Mouse (Mus musculus) monocyte, adult 5-6 weeks (primary cell): ENCODE data around the gene Nhlrc3. TPM values are rescaled to one million over a fixed set of nuclear protein-coding genes. Genes with fewer than 3 reads are reported as not detected.

ENCODE experiments used
- ATAC-seq: fragments of 153-309, 156-312 bp; replicated peaks from 2 replicates; pipeline ENCODE4 v1.8.0; 2017; ENCODE audit warnings: mild to moderate bottlenecking; ENCODE audit not compliant: low TSS enrichment, insufficient number of reproducible peaks, severe bottlenecking, poor library complexity, low FRiP score
- total RNA-seq: library from RNA; stranded (forward); fragments of 200-1000, 200-491, 200-594 nt; gene quantifications from 3 replicates; pipeline ENCODE4 v1.2.3, GENCODE M21; 2017

Gene Nhlrc3
- total RNA-seq, 1 experiment from 2014 or later: 18.1 TPM

GRCm38 (mm10) chr3:53410031-53410430 is 53.1 kb downstream of the Nhlrc3 start:
- ATAC-seq: no peak

- no peak for ATAC-seq
Measured at GRCm38 (mm10) chr3:53407145-53407544, 56.0 kb downstream of the Nhlrc3 start.

Other genes starting within 250 kb of the Nhlrc3 start
- gene Proser1, start 334 bp upstream of the Nhlrc3 start, total RNA-seq: 7.4 to 10.4 TPM (median 8.1 TPM) in 3 replicates
- gene Stoml3, start 25.3 kb upstream of the Nhlrc3 start, total RNA-seq: 0.53 TPM in 1 of 3 replicates, not detected in the others
- gene Frem2, start 194.0 kb upstream of the Nhlrc3 start, total RNA-seq: not detected in 3 replicates